Mouse (Mus musculus) lung, adult 2 months (tissue): ENCODE results near the gene Setd3.

Experiments used
- CTCF ChIP-seq: fragments of 200-500 bp; IDR thresholded peaks from 2 replicates; pipeline ENCODE4 v1.5.1; 2011; ENCODE audit warnings: mild to moderate bottlenecking, low read length, control low read depth; ENCODE audit not compliant: insufficient read depth
- POLR2A ChIP-seq: fragments of 200-500 bp; IDR thresholded peaks from 2 replicates; pipeline ENCODE4 v1.6.1; 2011; ENCODE audit warnings: low read depth, mild to moderate bottlenecking, control low read depth, low read length, borderline replicate concordance; ENCODE audit errors: extremely low read depth

DNA sequence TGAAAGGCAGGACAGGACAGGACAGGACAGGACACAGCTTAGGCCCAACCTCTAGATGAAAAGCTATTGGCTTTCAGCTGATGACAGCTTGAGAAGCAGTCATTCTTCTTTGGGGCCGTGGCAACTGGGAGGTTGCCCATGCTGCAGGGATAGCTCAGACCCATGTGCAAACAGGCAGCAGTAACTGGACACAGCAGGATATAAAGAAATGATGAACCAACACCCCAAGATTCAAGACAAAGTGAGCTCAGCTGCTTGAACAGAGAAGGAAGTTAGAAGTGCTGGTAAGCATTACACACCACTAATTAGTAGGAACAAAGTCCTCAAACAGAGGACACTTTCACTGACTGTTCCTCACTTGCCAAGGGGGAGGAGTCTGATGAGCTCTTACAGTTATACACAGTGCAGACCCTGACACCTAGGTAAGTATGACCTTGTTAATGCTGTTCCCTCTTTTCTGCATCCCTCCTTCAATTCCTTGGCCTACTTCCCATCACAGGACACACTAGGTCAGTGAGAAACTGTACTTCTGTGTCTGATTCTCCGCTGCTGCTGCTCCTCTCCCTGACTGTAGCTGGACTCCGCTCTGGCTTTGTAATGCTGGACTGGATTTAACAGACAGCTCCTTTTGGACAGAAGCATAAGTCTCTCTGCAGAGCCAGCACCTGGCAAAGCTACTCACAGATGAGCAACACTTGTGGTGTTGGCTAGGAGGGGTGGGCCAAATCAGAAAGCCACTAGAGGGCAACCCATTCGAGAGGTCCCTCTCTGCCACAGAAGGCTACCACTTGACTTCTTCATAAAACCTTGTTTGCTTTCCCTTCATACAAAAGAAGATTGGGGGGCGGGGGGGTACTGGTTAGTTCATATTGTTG lies 35.3 kb downstream of the Setd3 start:
- TF ChIP-seq POLR2A (no peak), CTCF (no peak)
